Mouse (Mus musculus) retina, postnatal 1 day (tissue): Measurements from ENCODE around the gene Zfp706.
A peak's percentile ranks its signal among the peaks of the same experiment; 100 is the strongest.

Experiments used
- DNase-seq: peaks from one replicate; pipeline ENCODE4 v3.0.0-alpha.2; 2012

Zfp706 gene

GRCm38 (mm10) chr15:36975256-36975620, 32.3 kb downstream of the Zfp706 start:
- no peak for DNase-seq

- DNase-seq, result no peak
Observed at GRCm38 (mm10) chr15:36974614-36975255, 32.8 kb downstream of the Zfp706 start.

GRCm38 (mm10) chr15:36973714-36974113, 33.9 kb downstream of the Zfp706 start:
- DNase-seq, result no peak

GRCm38 (mm10) chr15:36973290-36973689, 34.3 kb downstream of the Zfp706 start:
- DNase-seq, result no peak

DNA sequence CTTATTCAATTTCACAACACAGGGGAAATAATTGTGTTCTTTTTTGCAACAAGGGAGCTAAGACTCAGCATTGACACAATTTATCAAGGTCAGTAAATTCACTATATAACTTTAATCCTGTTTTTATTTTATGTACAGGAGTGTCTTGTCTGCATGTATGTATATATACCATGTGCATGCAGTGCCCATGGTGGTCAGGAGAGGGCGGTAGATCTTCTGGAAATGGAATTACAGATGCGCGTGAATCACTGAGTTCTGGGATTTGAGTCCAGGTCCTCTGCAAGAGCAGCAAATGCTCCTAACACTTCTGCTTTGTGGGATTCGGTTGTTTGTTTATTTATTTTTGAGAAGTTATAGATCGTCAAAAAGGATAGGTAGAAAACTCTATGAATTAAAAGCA, 37.8 kb downstream of the Zfp706 start:
- DNase-seq, result peak; percentile 37

GRCm38 (mm10) chr15:36968295-36968694, 39.3 kb downstream of the Zfp706 start:
- DNase-seq, result no peak

DNA sequence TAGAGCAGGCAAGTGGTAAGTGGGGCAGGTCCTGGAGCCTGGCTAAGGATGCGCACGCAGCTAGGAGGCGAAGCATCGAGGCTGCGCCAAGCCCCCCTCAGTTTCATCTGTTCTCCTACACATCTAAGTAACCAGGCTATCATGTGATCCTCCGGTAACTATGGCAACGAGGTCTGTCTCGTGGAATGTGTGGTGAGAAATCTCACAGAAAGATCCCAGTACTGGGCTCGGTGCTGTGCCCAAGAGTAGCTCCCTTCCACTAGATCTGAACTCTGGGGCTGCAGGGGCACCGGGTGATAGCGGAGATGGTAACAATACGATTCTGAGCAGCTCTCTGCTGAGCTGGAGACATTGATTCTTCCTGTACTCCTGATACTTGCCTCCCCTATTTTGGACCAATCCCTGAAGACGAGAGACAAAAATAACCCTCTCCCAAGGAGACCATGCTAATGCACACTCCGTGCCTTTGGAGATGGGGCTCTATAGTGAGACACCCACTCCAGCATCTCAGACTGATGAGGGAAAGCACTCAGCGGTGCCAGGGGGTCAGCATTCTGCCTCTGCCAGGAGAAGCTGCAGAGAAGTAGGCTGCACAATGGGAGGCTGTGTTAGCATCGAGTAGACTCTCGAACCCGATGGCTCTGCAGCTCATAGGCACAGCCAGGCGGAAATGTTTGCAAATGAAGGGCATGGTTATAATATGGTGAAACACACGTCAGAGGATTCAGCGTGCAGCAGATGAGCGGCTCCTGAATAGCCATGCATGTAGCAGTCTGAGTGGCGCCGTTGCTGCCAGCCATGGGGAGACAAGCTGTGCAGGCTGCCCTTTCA, 40.0 kb downstream of the Zfp706 start:
- peak; percentile 91 for DNase-seq

- no peak for DNase-seq
Observed at GRCm38 (mm10) chr15:36966940-36967339, 40.6 kb downstream of the Zfp706 start.

DNA sequence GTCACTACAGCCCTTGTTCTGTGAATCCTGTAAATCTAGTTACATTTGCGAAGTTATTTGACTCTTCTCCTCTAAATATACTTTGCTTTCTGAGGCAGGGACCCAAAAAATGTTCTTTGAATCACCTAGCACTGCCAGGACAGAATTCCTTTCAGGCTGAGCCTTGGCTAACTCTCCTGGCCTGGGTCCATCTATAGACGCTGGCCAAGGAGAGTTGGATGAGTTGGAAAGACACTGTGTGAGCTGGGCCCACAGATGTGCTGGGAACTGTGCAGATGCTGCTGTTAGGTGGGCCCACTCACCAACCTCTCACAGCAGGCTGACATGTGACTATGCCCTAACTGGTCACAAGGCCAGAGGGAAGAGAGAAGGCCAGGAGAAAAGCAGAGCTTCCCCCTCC, 41.1 kb downstream of the Zfp706 start:
- no peak for DNase-seq

DNA sequence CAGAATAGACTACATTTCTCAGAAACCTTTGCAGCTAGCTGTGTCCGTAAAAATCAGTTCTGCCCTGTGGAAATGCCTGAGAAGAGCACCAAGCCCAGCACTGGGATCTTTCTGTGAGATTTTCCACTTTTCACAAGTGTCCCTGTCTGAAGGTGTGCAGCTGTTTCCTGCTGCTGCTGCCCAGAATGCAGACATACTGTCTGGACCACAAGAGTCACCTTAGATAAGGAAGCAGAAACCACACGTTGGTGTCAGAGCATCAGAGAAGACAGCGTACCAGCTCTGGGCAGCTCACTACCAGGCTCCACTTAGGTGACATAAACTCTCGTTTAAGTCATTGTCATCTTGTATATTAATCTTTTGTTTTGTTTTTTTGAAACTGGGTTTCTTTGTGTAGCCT, 41.8 kb downstream of the Zfp706 start:
- no peak for DNase-seq

GRCm38 (mm10) chr15:36962931-36963330, 44.6 kb downstream of the Zfp706 start:
- no peak for DNase-seq

DNA sequence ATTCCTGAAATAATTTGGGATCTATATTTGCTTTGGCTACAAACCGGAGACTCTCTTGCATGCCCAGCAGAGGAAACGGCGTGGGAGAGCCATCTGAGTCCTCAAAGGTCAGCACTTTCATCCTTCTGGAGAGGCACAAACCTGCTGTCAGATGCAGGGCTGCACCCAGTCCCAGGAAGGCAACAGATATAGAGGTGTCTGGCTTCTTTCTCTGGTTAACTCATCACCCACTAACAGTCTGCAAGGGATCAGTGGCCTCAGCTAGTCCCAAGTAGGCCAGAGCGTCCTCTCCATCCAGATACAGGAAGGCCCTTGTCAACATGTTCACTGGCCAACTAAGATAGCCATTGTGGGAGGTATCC, 46.7 kb downstream of the Zfp706 start:
- DNase-seq, result no peak

DNA sequence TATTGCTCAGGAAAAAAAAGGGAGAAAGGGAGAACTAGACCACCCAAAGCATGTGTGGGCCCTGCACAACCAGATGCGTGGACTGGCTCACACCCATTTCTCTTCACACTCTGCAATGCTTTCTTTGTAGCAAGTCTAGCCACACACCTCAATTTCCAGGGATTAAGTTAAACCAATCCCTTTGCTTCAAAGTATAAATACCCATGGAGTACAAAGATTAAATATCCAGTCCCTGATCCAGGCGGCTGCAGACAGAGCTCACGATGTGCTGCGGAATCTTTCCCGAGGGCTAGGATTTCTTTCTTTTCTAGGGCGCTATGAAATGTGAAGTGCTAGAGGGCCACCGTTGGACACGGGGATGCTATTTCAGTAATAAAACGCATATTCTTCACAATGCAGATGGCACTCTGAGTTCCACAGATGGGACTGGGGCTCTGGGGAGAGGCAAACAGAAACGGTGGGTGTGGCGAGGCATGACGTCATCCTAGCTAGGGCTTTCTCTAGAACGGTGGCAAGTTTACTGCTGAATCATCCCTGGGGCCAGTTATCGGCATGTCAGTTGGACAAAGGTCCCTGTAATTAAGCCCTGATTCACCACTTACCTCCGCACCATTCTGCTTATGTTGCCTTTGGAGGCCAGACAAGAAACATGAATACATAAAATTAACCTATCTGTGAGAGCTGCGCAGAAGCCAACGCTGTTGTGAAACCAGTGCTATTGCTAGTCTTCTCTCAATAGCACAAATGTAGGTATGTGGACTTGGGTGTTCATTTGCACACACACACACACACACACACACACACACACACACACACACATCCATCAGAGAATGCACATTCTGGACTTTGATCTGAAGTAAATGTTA, 47.3 kb downstream of the Zfp706 start:
- peak; percentile 67 for DNase-seq

GRCm38 (mm10) chr15:36956221-36956620, 51.4 kb downstream of the Zfp706 start:
- DNase-seq, result no peak

GRCm38 (mm10) chr15:36950258-36950657, 57.3 kb downstream of the Zfp706 start:
- no peak for DNase-seq

- peak; percentile 36 for DNase-seq
Observed at GRCm38 (mm10) chr15:36948866-36949546, 58.6 kb downstream of the Zfp706 start.
